Mouse (Mus musculus): ENCODE results near the gene Kcmf1. TPM values are rescaled to one million over a fixed set of nuclear protein-coding genes. Genes with fewer than 3 reads are reported as not detected.

Gene Kcmf1
- polyA plus RNA-seq, 1 experiment = 108 TPM

DNA sequence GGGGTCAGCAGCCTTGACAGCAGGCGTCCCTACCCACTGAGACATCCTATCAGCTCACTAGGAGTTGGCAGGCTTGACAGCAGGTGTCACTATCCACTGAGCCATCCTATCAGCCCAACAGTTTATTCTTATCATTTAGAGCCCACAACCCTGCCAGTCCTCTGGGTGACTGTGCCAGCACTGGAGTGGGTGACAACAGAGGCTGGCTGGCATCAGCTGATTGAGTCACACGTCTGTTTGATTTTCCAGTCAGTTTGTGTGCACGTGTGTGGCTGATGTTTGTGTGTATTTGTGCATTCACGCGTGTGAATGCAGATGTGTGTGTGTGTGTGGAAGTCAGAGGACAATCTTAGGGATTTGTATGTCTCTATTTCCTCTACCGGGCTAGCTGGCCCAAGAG is 97.7 kb downstream of the Kcmf1 start:
- no peak for TF ChIP-seq CTCF (IDR thresholded peaks at IDR 0.05; ENCODE audit: insufficient read depth, low read length)
- TF ChIP-seq POLR2A (IDR thresholded peaks at IDR 0.05; ENCODE audit: borderline replicate concordance, extremely low read depth, low read depth, low read length) = no peak
- 82% methylated on average over 6 of the region's 6 CpGs for WGBS
- Histone ChIP-seq H3K4me3 (replicated peaks; ENCODE audit: extremely low read depth, low read depth, low read length) (no peak overlapping the region), H3K4me1 (ENCODE audit: control insufficient read depth, insufficient read depth, low read length) (no peaks in the 10 kb centered on the region)
- DNase-seq = no peak

- Histone ChIP-seq H3K4me3 (replicated peaks; ENCODE audit: extremely low read depth, low read depth, low read length) (no peak overlapping the region), H3K4me1 (ENCODE audit: control insufficient read depth, insufficient read depth, low read length) (no peaks in the 10 kb centered on the region)
- no peak for DNase-seq
- TF ChIP-seq CTCF (IDR thresholded peaks at IDR 0.05; ENCODE audit: insufficient read depth, low read length) (no peak), POLR2A (IDR thresholded peaks at IDR 0.05; ENCODE audit: borderline replicate concordance, extremely low read depth, low read depth, low read length) (no peak)
- WGBS = 53% methylated on average over 2 of the region's 2 CpGs
Observed at GRCm38 (mm10) chr6:72800641-72801040, 99.1 kb downstream of the Kcmf1 start.

DNA sequence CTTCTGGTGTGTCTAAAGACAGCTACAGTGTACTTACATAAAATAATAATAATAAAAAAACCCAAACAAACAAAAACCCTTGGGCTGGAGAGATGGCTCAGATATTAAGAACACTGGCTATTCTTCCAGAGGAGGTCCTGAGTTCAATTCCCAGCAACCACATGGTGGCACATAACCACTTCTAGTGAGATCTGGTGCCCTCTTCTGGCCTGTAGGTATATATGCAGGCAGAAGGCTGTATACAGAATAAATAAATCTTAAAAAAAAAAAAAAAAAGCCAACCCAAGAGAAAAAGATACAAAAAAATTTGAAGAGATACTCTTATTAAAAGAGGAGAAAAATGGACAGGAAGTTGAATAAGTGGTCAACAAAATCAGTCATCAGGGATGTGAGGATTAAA is 102.0 kb downstream of the Kcmf1 start:
- TF ChIP-seq CTCF (IDR thresholded peaks at IDR 0.05; ENCODE audit: insufficient read depth, low read length) (no peak), POLR2A (IDR thresholded peaks at IDR 0.05; ENCODE audit: borderline replicate concordance, extremely low read depth, low read depth, low read length) (no peak)
- DNase-seq = no peak
- H3K4me1 ChIP-seq (ENCODE audit: control insufficient read depth, insufficient read depth, low read length) = no peaks in the 10 kb centered on the region
- no peak overlapping the region for H3K4me3 ChIP-seq (replicated peaks; ENCODE audit: extremely low read depth, low read depth, low read length)

DNA sequence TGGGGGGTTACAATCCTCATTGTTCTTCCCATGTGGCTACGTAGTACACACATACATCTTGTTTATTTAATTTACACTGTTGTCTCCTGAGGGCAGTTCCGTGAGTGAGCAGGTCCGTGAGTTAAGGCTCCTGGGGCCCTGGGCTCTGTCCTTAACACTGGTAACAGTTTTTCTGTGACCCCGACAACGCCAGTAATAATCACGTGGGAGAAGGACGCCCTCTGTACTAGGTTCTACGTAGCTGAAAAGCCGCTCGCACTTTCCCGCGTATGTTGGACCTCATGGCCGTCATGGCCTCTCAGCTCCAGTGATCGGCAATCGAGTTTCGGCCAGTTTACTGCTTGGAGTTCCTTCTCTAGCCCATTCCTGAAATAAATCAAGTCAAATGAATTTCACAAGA is 104.3 kb downstream of the Kcmf1 start:
- TF ChIP-seq CTCF (IDR thresholded peaks at IDR 0.05; ENCODE audit: insufficient read depth, low read length) (no peak), POLR2A (IDR thresholded peaks at IDR 0.05; ENCODE audit: borderline replicate concordance, extremely low read depth, low read depth, low read length) (no peak)
- 67% methylated on average over 16 of the region's 16 CpGs for WGBS
- Histone ChIP-seq H3K4me3 (replicated peaks; ENCODE audit: extremely low read depth, low read depth, low read length) (no peak overlapping the region), H3K4me1 (ENCODE audit: control insufficient read depth, insufficient read depth, low read length) (no peaks in the 10 kb centered on the region)
- DNase-seq = no peak

- TF ChIP-seq CTCF (IDR thresholded peaks at IDR 0.05; ENCODE audit: insufficient read depth, low read length) (no peak), POLR2A (IDR thresholded peaks at IDR 0.05; ENCODE audit: borderline replicate concordance, extremely low read depth, low read depth, low read length) (no peak)
- Histone ChIP-seq H3K4me1 (ENCODE audit: control insufficient read depth, insufficient read depth, low read length) (no peaks in the 10 kb centered on the region), H3K4me3 (replicated peaks; ENCODE audit: extremely low read depth, low read depth, low read length) (no peak overlapping the region)
- no peak for DNase-seq
- 50% methylated on average over 7 of the region's 7 CpGs for WGBS
Observed at GRCm38 (mm10) chr6:72794870-72795269, 104.9 kb downstream of the Kcmf1 start.

DNA sequence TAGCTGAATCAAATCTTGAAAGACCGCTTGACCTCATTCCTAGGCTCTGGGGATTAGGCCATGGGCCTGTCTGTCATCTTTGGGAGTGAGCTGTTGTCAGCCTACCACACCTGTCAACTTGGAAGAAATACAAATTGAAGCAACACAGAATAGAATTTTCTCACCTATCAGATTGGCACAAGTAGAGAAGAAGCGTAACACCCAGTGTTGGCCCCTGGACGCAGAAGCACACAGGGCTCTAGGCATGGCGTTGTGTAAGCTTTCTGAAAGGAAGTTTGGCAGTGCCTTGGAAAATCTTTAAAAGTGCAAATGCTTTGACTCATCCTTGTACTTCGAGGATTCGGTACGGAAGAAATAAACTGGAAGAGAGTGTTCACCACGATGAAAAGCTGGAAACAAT is 107.1 kb downstream of the Kcmf1 start:
- peaks cover 2% of the 10 kb centered on the region; the same call in 1 of the 2 replicates for H3K4me1 ChIP-seq (ENCODE audit: control insufficient read depth, insufficient read depth, low read length)
- no peak for DNase-seq
- H3K4me3 ChIP-seq (replicated peaks; ENCODE audit: extremely low read depth, low read depth, low read length) = no peak overlapping the region
- no peak for TF ChIP-seq POLR2A (IDR thresholded peaks at IDR 0.05; ENCODE audit: borderline replicate concordance, extremely low read depth, low read depth, low read length)
- TF ChIP-seq CTCF (IDR thresholded peaks at IDR 0.05; ENCODE audit: insufficient read depth, low read length) = no peak
- 91% methylated on average over 8 of the region's 8 CpGs for WGBS

Other genes starting within 250 kb of the Kcmf1 start
- 27.8 and 30.1 TPM in 2 replicates for gene Tcf7l1, start 110.7 kb downstream of the Kcmf1 start, polyA plus RNA-seq (2012; rRNA removed)
- gene Tmsb10, start 58.8 kb upstream of the Kcmf1 start, polyA plus RNA-seq (2012; rRNA removed) = 76.1 and 85.7 TPM in 2 replicates

Data from lung, adult 2 months (tissue).